Mouse (Mus musculus) subcutaneous adipose tissue, adult 2 months (tissue): ENCODE results near the gene Ccdc62. TPM values are rescaled to one million over a fixed set of nuclear protein-coding genes. Genes with fewer than 3 reads are reported as not detected.

Experiments
- polyA plus RNA-seq: library from polyadenylated mRNA; depleted of rRNA; stranded (reverse); fragments of >200 nt; gene quantifications from 2 replicates; pipeline ENCODE4 v1.2.3, GENCODE M21; 2012; ENCODE audit warnings: low replicate concordance; rRNA removed

Ccdc62 gene
- polyA plus RNA-seq: 4.1 and 6.1 TPM in 2 replicates

DNA sequence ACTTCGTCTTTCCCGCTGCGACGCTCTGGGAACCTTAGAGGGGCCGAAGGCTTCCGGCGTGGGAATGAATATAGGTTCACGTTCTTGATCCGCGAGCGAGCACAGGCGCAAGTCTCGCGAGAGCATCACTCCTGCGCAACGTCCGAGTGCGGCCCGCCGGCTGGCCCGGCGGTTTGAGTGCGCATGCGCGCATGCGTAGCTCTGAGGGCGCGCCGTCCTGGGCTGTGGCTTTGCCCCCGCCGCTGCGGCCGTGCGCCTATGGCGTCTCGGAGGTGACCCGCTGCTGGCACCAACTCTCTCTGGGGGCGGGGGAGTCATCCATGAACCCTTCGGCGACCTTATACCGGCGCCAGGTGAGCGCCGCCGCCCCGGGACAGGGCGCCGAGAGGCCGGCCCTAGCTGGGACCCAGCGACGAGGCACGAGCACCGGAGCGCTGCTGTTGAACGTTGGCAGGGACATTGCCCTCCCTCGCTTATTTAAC lies at the start of gene Ccdc62:
Gene Ccdc62, plus strand, starts transcription at position 172 of the 482 bp plus-strand sequence.

DNA sequence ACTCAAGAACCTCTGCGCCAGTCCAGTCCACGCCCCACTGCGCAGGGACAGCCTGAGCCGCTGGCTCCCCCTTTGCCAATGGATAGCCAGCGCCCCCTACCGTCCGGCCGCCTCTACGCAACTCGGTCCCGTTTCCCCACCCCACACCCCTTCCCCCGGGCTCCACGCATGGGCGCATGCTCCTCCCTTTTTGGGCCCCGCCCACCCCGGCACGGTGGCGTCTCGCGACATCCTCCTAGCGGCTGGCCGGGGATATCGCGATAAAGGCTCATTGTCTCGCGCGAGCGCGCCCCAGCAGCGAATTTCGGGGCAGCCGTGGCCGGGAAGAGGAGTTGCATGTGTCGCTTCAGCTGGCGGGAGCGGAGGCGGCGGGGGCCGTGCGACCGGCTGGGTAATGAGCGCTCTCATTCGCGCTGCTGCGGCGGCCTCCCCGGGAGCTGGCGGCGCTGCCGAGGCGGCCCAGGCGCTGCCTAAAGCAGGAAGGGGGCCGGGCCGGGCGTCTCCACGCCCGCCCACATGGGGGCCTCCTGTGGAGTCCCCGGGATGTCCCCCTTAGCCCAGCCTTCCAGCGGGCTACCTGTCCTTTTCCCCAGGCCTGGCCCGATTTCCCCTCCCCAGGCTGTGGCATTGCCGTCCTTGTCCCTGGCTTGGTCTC lies 23.4 kb upstream of the Ccdc62 start, which contains the start of gene Denr:
Gene Denr, plus strand, starts transcription at position 200 of the 655 bp plus-strand sequence.

DNA sequence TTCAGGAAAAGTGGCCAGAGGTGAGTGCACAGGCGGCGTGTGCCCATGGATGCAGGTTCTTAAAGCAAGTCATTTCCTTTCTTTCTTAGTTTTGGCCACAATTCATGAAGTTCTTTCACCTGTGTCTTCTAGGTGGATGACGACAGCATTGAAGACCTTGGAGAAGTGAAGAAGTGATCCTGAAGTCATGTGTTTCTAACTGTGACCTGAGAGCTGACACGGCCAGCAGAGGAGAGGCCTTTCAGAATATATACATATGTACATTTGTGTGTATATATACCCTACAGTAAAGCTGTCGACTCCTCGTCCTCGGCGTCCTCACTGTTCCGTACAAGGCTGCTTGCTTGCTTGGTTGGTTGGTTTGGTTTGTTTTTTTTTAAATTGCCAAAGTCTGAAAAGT lies 3.4 kb upstream of the Ccdc62 start, which contains the start of gene Gm43518:
Gene Gm43518, plus strand, starts transcription at position 301 of the 400 bp plus-strand sequence.

DNA sequence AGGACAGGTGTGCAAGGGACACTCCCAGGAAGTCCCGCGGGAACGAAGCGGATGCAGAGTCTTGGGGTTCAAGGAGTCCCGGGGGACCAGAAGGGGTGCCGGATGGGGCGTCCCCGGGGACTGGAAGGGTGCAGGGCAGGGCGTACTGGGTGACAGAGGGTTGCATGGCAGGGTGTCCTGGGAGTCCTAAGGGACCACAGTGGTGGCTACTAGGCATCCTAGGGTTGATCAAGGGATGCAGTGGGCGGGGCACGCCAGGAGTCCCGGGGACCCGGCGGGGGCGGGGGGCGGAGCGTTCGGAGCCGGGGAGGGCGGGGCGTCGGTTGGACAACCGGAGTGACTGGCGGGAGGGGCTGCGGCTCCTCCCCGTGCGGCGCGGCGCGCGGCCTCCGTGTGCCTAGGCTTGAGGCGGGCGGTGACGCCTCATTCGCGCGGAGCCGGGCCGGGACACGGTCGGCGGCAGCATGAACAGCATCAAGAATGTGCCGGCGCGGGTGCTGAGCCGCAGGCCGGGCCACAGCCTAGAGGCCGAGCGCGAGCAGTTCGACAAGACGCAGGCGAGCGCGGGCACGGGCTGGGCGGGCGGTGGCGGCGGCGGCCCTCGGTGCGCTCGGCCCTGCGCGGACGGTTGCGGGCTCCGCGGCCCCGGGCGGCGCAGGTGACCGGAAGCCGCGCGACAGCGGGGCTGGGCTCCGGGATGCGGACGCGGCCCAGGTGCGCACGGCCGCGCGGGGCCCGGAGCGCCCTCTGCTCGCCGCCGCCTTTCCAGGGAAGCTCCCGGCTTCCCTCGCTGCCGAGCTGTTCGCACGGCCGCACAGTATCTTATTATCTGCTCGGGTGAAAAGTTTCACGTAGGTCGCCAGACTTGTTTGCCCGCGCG lies 43.1 kb downstream of the Ccdc62 start, which contains the start of gene Hip1r:
Gene Hip1r, plus strand, starts transcription at position 330 of the 880 bp plus-strand sequence.

Other genes with a start within 250 kb of the Ccdc62 start
- 28.4 and 29.9 TPM in 2 replicates for gene Clip1, start 246.1 kb upstream of the Ccdc62 start, polyA plus RNA-seq
- 18.3 and 30.2 TPM in 2 replicates for gene Zcchc8, start 209.6 kb upstream of the Ccdc62 start, polyA plus RNA-seq
- gene Rsrc2, start 181.3 kb upstream of the Ccdc62 start, polyA plus RNA-seq: 12.9 and 15.1 TPM in 2 replicates
- gene Kntc1, start 181.0 kb upstream of the Ccdc62 start, polyA plus RNA-seq: 0.85 and 4.2 TPM in 2 replicates
- 18.1 and 25.1 TPM in 2 replicates for gene Hcar2, start 65.2 kb upstream of the Ccdc62 start, polyA plus RNA-seq
- 42.3 and 78.0 TPM in 2 replicates for gene Hcar1, start 50.7 kb upstream of the Ccdc62 start, polyA plus RNA-seq
- 13.5 and 17.4 TPM in 2 replicates for gene Denr, start 23.5 kb upstream of the Ccdc62 start, polyA plus RNA-seq
- 1.4 TPM in 2 replicates for gene Gm43518, start 3.3 kb upstream of the Ccdc62 start, polyA plus RNA-seq
- gene Hip1r, start 42.9 kb downstream of the Ccdc62 start, polyA plus RNA-seq: 8.6 and 11.8 TPM in 2 replicates
- gene Vps37b, start 101.6 kb downstream of the Ccdc62 start, polyA plus RNA-seq: 12.1 and 29.0 TPM in 2 replicates
- gene Abcb9, start 165.1 kb downstream of the Ccdc62 start, polyA plus RNA-seq: 8.1 and 16.8 TPM in 2 replicates
- 43.3 and 53.1 TPM in 2 replicates for gene Ogfod2, start 181.6 kb downstream of the Ccdc62 start, polyA plus RNA-seq
- 30.4 and 31.1 TPM in 2 replicates for gene Arl6ip4, start 185.4 kb downstream of the Ccdc62 start, polyA plus RNA-seq